Mouse (Mus musculus) lung, postnatal 25 days (tissue): ENCODE measurements around the gene Tnni3.
"Not testable (repeated sequence)": the region's sequence is repeated elsewhere in the genome, so short reads cannot be mapped to it uniquely, and the experiment has no call there.

ENCODE experiments used
- DNase-seq: peaks from one replicate; pipeline ENCODE4 v3.0.0; 2022; ENCODE audit warnings: low spot score

Gene Tnni3

GRCm38 (mm10) chr7:4524212-4524922 lies at the start of gene Tnni3:
Gene Tnni3 (minus strand): TSS chr7:4524229.
- DNase-seq = peak; percentile 51

DNA sequence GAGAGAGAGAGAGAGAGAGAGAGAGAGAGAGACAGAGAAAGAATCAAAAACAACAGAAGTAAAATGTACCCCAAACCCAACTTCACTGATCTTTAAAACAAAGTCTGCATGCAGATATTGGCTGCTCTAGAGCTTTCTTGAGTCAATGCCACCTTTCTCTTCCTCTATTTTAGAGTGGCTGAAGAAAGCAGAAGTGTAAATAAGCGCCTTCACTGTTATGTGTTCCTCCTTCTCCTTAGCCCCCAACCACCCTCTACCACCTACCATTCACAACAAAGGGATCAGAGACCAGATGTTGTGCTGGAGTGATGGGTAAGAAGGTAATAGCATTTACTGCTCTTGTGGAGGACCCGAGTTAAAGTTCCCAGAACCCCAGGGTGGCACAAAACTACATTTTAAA lies 48.3 kb upstream of the Tnni3 start:
- not testable (repeated sequence) for DNase-seq

DNA sequence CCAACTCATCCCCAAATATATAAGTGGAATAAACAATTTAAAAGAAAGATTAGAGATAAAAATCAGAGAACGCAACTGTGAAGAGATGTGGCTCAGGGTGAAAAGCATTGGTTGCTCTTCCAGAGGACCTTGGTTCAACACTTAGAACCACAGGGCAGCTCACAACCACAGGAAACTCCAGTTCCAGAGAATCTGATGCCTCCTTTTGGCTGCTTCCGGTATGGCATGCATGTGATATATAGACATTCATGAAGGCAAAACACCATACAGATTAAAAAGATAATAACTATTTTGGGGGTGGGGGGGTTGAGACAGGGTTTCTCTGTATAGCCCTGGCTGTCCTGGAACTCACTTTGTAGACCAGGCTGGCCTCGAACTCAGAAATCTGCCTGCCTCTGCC lies 38.6 kb upstream of the Tnni3 start:
- DNase-seq = no peak

DNA sequence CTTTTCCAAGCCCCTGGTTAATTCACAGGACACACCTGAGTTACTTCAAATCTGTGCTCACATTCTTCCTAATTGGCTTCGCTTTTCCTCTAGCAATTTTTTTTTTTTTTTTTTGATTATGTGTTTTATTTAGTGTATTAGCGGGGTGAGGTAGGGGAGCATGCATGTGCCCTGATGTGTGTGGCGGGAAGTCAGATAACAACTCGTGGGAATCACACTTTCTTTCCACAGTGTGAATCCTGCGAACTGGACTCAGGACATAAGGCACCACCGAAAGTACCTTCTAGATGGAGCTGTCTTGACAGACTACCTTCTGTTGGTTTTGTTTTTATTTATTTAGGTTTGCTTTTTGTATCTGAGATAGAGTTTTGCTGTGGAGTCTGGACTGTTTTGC lies 33.1 kb upstream of the Tnni3 start:
- no peak for DNase-seq

DNA sequence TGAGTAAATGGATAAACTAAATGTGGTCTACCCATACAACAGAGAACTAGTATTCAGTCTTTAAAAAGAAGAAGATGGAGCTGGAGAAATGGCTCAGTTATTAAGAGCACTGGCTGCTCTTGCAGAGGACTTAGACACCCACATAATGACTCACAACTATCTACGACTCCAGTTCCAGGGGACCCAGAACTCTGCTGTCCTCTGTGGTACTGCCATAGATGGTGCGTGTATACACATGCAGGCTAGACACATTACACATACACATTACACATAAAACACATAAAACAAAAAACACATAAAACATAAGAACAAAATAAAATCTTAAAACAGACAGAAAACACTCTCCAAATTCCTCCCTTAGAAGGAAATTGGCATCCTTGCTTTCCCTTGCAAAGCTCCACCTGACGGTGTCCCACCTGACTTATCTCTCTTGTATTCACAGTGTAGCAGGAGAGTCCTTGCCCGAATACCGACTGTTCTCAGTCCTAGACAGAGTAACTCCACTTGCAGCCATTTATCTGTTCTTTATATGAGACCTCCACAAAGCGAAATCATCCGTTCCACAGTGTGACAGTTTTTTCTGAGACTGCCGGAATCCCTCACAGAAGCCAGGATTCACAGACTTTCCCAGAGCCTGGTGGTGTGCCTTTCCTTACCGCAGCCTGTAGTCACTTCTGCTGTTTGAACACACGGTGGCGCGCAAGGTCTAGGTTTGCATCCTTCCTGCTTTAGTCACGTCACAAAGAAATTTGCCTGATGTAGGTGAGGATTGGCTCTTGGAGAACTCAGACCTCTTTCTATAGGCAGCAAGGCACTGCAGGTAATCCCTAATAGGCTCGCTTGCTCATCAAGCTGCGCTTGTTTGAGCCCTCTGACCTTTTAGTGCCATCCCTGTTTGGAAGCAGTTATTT lies 32.5 kb upstream of the Tnni3 start:
- peak; percentile 71 for DNase-seq

DNA sequence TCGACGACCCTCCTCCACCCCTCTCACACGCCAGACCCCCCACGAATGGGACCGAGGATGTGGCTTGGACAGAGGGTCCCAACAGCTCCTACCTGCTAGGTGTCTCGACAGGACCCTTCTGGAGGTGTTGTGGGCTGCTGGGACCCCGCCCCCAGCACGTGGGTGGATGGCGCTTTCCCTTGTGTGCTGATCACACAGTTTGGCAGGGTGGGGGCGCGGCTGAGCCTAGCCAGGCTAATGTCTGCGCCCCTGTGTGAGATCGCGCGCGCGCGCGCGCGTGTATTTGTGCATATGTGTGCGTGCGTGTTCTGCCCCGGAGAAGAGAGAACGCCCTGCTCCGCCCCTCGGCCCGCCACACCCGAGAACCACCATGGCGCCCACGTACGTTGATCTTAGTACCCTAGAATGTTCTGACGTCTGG lies 23.2 kb upstream of the Tnni3 start, which contains the start of gene Syt5:
Gene Syt5, minus strand, starts transcription at position 321 of the 421 bp plus-strand sequence.
- DNase-seq = no peak

DNA sequence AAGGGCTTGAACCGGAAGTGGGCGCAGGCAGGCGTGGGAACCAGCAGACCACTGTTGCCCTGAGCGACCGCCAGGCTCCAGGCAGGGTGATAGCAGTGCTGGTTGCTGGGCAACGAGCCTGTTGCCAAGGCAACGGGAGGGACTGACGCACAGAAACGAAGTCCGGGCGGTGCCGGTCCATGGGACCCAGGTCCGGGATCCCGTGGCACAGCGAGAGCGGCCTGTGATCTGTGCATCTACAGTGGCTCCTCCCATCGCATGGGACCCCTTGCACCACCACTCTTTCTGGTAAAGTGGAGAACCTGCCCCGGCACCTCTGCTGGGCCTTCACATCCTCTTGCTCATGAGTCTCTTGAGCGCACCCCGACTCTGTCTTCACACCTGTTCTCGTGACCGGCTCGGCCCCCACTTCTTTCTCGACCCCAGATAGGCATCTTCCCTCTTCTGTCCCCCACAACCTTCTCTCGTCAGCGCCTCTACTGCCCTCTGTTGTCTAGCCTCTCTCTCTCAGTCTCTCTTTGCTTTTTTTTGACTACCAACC lies 22.6 kb upstream of the Tnni3 start:
- DNase-seq = peak; percentile 26

DNA sequence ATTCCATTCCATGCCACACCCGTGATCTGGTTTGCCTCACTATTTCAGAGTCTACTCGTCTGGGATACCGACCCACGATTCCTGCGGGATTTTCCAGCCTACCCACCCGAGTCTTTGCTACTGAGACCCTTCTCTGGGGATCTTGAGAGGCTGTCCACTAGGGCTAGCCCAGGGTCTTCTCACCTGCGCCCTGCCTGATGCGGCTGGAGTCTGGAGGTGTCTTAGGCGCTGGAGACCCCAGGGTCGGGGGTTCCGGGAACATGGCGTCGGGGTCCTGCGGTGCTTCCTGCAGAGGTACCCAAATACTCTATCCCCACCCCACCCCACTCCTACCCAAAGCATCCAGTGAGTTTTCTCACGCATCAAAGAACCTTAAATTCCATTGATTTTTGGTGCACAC lies 22.0 kb upstream of the Tnni3 start:
- no peak for DNase-seq

GRCm38 (mm10) chr7:4542013-4542412 lies 18.0 kb upstream of the Tnni3 start:
- no peak for DNase-seq

GRCm38 (mm10) chr7:4541344-4541743 lies 17.3 kb upstream of the Tnni3 start:
- no peak for DNase-seq

DNA sequence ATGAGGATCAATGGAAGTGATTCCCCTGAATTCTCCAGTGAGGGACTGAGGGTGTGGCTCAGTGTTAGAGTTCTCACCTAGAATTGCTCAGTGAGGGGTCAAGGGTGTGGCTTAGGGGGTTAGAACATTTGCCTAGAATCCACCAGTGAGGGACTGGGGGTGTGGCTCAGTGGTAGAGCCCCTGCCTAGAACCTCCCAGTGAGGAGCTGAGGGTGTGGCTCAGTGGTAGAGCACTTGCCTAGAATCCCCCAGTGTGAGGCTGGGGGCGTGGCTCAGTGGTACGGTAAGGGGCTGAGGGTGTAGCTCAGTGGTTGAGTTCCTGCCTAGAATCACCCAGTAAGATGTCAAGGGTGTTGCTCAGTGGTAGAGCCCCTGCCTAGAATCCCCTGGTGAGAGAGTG lies 15.0 kb upstream of the Tnni3 start:
- DNase-seq = no peak

- DNase-seq = no peak
Observed at GRCm38 (mm10) chr7:4537181-4537580, 13.2 kb upstream of the Tnni3 start.

GRCm38 (mm10) chr7:4536369-4536768 lies 12.3 kb upstream of the Tnni3 start:
- no peak for DNase-seq

- DNase-seq = peak; percentile 81
Observed at GRCm38 (mm10) chr7:4532005-4532729, 8.1 kb upstream of the Tnni3 start, which contains the start of gene Dnaaf3. Gene Dnaaf3 (minus strand): TSS chr7:4532453.

GRCm38 (mm10) chr7:4530166-4530565 lies 6.1 kb upstream of the Tnni3 start:
- DNase-seq = not testable (repeated sequence)

DNA sequence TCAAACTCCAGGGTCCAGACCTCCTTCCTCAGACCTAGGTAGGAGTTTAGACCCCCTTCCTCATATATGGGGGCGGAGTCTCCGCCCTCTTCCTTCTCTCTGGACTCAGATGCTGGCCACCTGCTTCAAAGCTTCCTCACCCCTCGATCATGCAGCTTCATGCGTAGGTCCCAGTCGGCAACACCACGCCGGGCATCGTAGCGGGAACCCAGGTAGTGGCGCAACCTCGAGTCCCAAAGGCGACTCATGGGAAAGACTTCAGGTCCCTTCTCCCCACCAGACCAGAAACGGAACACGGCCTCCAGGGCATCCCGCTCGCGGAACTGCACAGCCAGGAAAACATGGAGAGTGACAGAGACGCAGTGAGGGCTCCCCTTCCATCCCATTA lies 3.3 kb upstream of the Tnni3 start:
- no peak for DNase-seq

GRCm38 (mm10) chr7:4526341-4527301 lies 2.6 kb upstream of the Tnni3 start:
- DNase-seq = peak; percentile 78

DNA sequence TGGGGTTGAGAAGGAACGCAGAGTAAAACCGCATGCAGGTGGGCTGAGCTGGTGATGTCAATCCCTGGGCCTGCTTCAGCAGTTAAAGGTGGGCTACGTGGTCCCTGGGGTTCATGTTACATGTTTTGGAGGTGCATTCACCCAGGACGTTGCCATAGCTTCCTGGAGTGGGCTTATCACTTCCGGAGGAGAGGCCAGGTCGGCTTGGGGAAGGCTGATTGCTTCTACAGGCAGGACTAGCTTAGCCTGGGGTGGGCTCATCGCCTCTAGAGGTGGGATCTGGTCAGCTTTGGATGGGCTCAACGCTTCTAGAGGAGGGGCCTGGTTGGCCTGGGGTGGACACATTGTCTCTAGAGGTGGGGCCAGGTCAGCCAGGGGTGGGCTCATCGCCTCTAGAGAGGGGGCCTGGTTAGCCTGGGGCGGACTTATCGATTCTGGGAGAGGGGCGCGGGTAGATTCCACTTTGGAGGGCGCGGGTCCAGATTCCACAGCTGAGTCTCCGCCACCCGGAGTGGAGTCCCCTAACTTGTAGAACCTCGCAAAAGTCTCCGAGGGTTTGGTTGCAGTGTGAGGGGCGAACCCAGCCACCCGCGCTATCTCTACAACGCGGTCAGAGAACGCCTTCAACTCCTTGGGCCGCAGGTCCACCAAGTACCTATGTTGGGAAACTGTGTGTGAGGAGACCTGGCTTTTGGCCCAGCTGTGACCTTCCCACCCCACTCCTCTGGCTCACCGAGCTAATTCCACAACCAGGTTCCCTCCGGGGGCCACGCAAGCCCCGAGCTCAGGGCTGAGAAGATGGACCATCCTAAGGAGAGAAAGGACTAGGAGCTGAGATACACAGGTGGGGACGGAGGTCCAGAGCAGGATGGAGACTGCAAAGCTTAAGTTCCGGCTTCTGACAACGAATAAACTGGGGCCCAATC lies 561 bp downstream of the Tnni3 start:
- no peak for DNase-seq

DNA sequence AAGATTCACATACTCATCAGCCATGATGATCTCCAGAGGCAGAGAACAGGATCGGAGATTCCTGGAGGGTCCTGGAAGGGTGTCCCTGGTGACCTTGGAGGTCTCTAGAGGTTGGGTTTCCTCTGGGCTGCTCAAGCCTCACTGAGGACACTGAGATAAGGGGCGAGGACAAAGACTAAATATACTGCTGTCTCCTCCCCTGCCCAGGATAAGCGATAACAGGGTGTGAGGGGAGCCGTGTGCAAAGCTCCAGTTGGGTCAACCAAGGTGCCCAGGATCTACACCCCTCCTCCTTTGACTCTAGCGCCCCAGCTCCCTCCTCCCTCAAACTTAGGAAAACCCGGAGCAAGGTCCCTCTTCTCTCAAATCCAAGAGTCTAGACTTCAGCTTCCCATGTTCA lies 1.7 kb downstream of the Tnni3 start:
- DNase-seq = no peak
